Mouse (Mus musculus): ENCODE results near the gene Mprip.

DNA sequence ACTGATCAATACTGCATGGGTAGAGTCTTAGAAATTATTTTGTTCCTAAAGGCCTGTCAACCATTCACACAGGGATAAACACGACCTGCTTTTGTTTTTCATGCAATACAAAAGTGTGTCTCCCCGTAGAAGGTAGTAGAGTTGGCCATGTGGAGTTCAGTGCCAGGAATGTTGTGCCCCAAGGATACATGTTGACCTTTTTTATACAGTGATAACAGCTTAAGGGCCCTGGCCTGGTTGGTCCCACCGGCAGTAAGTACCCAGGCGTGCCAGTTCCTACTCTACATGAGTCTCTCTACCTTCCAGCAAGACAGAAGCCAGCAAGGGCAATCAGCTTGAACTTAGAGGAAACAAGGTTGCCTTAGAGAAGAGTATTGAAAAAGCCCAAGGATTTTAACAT, 111.8 kb downstream of the Mprip start:
- TF ChIP-seq CTCF (IDR thresholded peaks at IDR 0.05; ENCODE audit: low read depth) (no peak), EP300 (IDR thresholded peaks at IDR 0.05; ENCODE audit: low read depth) (no peak)
